Mouse (Mus musculus) spleen, adult 2 months (tissue): ENCODE measurements around the gene Pitpnc1.

Source experiments
- CTCF ChIP-seq: fragments of 200-500 bp; IDR thresholded peaks from 2 replicates; pipeline ENCODE4 v1.5.1; 2011; ENCODE audit warnings: mild to moderate bottlenecking, inconsistent platforms; ENCODE audit not compliant: insufficient read depth, insufficient read length, insufficient replicate concordance; ENCODE audit errors: extremely low read depth
- POLR2A ChIP-seq: fragments of 200-500 bp; IDR thresholded peaks from 2 replicates; pipeline ENCODE4 v1.6.1; 2011; ENCODE audit warnings: low read depth, low read length, inconsistent platforms

- TF ChIP-seq CTCF: no peak
- no peak for TF ChIP-seq POLR2A
Measured at GRCm38 (mm10) chr11:107352596-107352995, 117.9 kb downstream of the Pitpnc1 start.
